Mouse (Mus musculus) left cerebral cortex, adult 8-10 months (tissue): ENCODE measurements around the gene Gatb. TPM values are rescaled to one million over a fixed set of nuclear protein-coding genes. Genes with fewer than 3 reads are reported as not detected.
"Not testable (repeated sequence)": the region's sequence is repeated elsewhere in the genome, so short reads cannot be mapped to it uniquely, and the experiment has no call there.

Source experiments
- DNase-seq, 2 experiments: peaks; one replicate each; pipeline ENCODE4 v3.0.0; 2022; ENCODE audit warnings: low spot score in 2 of 2
- total RNA-seq, 4 experiments: library from RNA; stranded (reverse); gene quantifications; 2 replicates each; pipeline ENCODE4 v1.2.4; 2022

Gene Gatb
- 10 to 100 TPM; 19.2 to 30.9 (median 24.2) TPM for total RNA-seq

- peak; percentile 98 to 99 for DNase-seq
Observed at GRCm38 (mm10) chr3:85573864-85574830, at the start of gene Gatb. TSS of gene Gatb (plus strand) at chr3:85574119.

- DNase-seq = peak in 1 of 2 experiments; percentile 80
Observed at GRCm38 (mm10) chr3:85530601-85531161, 43.2 kb upstream of the Gatb start.

- DNase-seq = no peak
Observed at GRCm38 (mm10) chr3:85532376-85532775, 41.5 kb upstream of the Gatb start.

GRCm38 (mm10) chr3:85535042-85535441, 38.9 kb upstream of the Gatb start:
- no peak for DNase-seq

- DNase-seq = no peak
Observed at GRCm38 (mm10) chr3:85535621-85536520, 38.0 kb upstream of the Gatb start.

GRCm38 (mm10) chr3:85542765-85543164, 31.2 kb upstream of the Gatb start:
- DNase-seq = no peak

- DNase-seq = no peak
Observed at GRCm38 (mm10) chr3:85543652-85544051, 30.3 kb upstream of the Gatb start.

- no peak for DNase-seq
Observed at GRCm38 (mm10) chr3:85550312-85550711, 23.6 kb upstream of the Gatb start.

GRCm38 (mm10) chr3:85551352-85551751, 22.6 kb upstream of the Gatb start:
- DNase-seq = no peak

GRCm38 (mm10) chr3:85553731-85554277, 20.1 kb upstream of the Gatb start:
- DNase-seq = peak in 1 of 2 experiments; percentile 67

- no peak for DNase-seq
Observed at GRCm38 (mm10) chr3:85564603-85565002, 9.3 kb upstream of the Gatb start.

- DNase-seq = peak in 1 of 2 experiments; percentile 77
Observed at GRCm38 (mm10) chr3:85571276-85571675, 2.6 kb upstream of the Gatb start.

GRCm38 (mm10) chr3:85572502-85572901, 1.4 kb upstream of the Gatb start:
- not testable (repeated sequence) for DNase-seq

GRCm38 (mm10) chr3:85573216-85573863, 579 bp upstream of the Gatb start:
- DNase-seq = no peak

GRCm38 (mm10) chr3:85582726-85583125, 8.8 kb downstream of the Gatb start:
- no peak for DNase-seq

GRCm38 (mm10) chr3:85583194-85583593, 9.3 kb downstream of the Gatb start:
- no peak for DNase-seq

GRCm38 (mm10) chr3:85584966-85585365, 11.0 kb downstream of the Gatb start:
- no peak for DNase-seq

GRCm38 (mm10) chr3:85588701-85589100, 14.8 kb downstream of the Gatb start:
- DNase-seq = no peak

GRCm38 (mm10) chr3:85590090-85590754, 16.3 kb downstream of the Gatb start:
- no peak for DNase-seq

- no peak for DNase-seq
Observed at GRCm38 (mm10) chr3:85592067-85592466, 18.1 kb downstream of the Gatb start.
